Mouse (Mus musculus) MEL (cell line): ENCODE results near the gene Zfp775.

Experiments used
- CHD1 ChIP-seq: IDR thresholded peaks from 2 replicates; pipeline ENCODE4 v1.6.1; 2012; ENCODE audit warnings: low read depth, mild to moderate bottlenecking, inconsistent platforms, low read length, improper control_type of control experiment
- CTCF ChIP-seq, 3 experiments: IDR thresholded peaks in 2 of 3; conservative IDR thresholded peaks in 1 of 3; 2 replicates each; pipeline ENCODE4 v1.5.1; 2011 to 2012; ENCODE audit warnings: low read length in 3 of 3, low read depth in 2 of 3, mild to moderate bottlenecking in 2 of 3, improper control_type of control experiment in 1 of 3, inconsistent platforms in 1 of 3, mixed read lengths in 1 of 3, moderate library complexity in 1 of 3; ENCODE audit not compliant: control insufficient read depth in 1 of 3, insufficient read depth in 1 of 3, poor library complexity in 1 of 3, severe bottlenecking in 1 of 3
- E2F4 ChIP-seq: IDR thresholded peaks from 2 replicates; pipeline ENCODE4 v1.6.1; 2011; ENCODE audit warnings: low read depth, low read length, improper control_type of control experiment, borderline replicate concordance
- EP300 ChIP-seq, 2 experiments: IDR thresholded peaks; 2 replicates each; pipeline ENCODE4 v1.6.1; 2011; ENCODE audit warnings: improper control_type of control experiment in 2 of 2, low read length in 2 of 2, low read depth in 1 of 2, mild to moderate bottlenecking in 1 of 2
- ETS1 ChIP-seq: IDR thresholded peaks from 2 replicates; pipeline ENCODE4 v1.6.1; 2012; ENCODE audit warnings: low read depth, mild to moderate bottlenecking, inconsistent platforms, low read length, improper control_type of control experiment, moderate library complexity
- GATA1 ChIP-seq: IDR thresholded peaks from 2 replicates; pipeline ENCODE4 v1.6.1; 2011; ENCODE audit warnings: low read depth, low read length, improper control_type of control experiment
- MEF2A ChIP-seq: IDR thresholded peaks from 2 replicates; pipeline ENCODE4 v1.6.1; 2014; ENCODE audit warnings: low read depth, mild to moderate bottlenecking, inconsistent platforms, low read length, improper control_type of control experiment; ENCODE audit not compliant: poor library complexity, insufficient replicate concordance, severe bottlenecking; ENCODE audit errors: extremely low read depth
- MYB ChIP-seq: IDR thresholded peaks from 2 replicates; pipeline ENCODE4 v1.6.1; 2011; ENCODE audit warnings: mild to moderate bottlenecking, low read depth, low read length, improper control_type of control experiment
- POLR2A ChIP-seq, 2 experiments: IDR thresholded peaks; 2 replicates each; pipeline ENCODE4 v1.6.1; 2011 to 2012; ENCODE audit warnings: low read length in 2 of 2, mild to moderate bottlenecking in 2 of 2, control low read depth in 1 of 2, improper control_type of control experiment in 1 of 2, low read depth in 1 of 2, moderate library complexity in 1 of 2; ENCODE audit not compliant: control insufficient read depth in 1 of 2, insufficient read depth in 1 of 2, poor library complexity in 1 of 2
- SMC3 ChIP-seq: IDR thresholded peaks from 2 replicates; pipeline ENCODE4 v1.6.1; 2011; ENCODE audit warnings: low read depth, low read length, improper control_type of control experiment
- TAL1 ChIP-seq: IDR thresholded peaks from 2 replicates; pipeline ENCODE4 v1.6.1; 2012; ENCODE audit warnings: mild to moderate bottlenecking, inconsistent platforms, low read length, moderate library complexity, mixed read lengths
- ZMIZ1 ChIP-seq: IDR thresholded peaks from 2 replicates; pipeline ENCODE4 v1.6.1; 2012; ENCODE audit warnings: low read depth, mild to moderate bottlenecking, inconsistent platforms, low read length, improper control_type of control experiment, moderate library complexity

- TF ChIP-seq TAL1 (no peak), POLR2A (IDR thresholded peaks at IDR 0.05; ENCODE audit: control insufficient read depth in 1 of 2, insufficient read depth in 1 of 2, low read depth in 1 of 2, low read length in 2 of 2, poor library complexity in 1 of 2) (no peak), E2F4 (no peak), ZMIZ1 (no peak), EP300 (IDR thresholded peaks at IDR 0.05; ENCODE audit: low read depth in 1 of 2, low read length in 2 of 2) (no peak), MEF2A (no peak), CTCF (IDR thresholded peaks at IDR 0.05 in 2 of 3, conservative IDR thresholded peaks at IDR 0.05 in 1 of 3; ENCODE audit: control insufficient read depth in 1 of 3, insufficient read depth in 1 of 3, low read depth in 2 of 3, low read length in 3 of 3, poor library complexity in 1 of 3, severe bottlenecking in 1 of 3) (no peak), ETS1 (no peak), GATA1 (no peak), SMC3 (no peak), CHD1 (no peak), MYB (no peak)
Observed at GRCm38 (mm10) chr6:48581257-48581656, 20.6 kb upstream of the Zfp775 start.
